Mouse (Mus musculus): ENCODE results near the gene Ppp2r1b.

Ppp2r1b gene

GRCm38 (mm10) chr9:50836097-50836496, 9.0 kb upstream of the Ppp2r1b start:
- DNase-seq (ENCODE audit: low read depth, low spot score), result no peak

- DNase-seq (ENCODE audit: low read depth, low spot score), result no peak
Observed at GRCm38 (mm10) chr9:50841079-50841789, 3.9 kb upstream of the Ppp2r1b start.

- DNase-seq (ENCODE audit: low read depth, low spot score), result no peak
Observed at GRCm38 (mm10) chr9:50845547-50845946, 446 bp downstream of the Ppp2r1b start.

DNA sequence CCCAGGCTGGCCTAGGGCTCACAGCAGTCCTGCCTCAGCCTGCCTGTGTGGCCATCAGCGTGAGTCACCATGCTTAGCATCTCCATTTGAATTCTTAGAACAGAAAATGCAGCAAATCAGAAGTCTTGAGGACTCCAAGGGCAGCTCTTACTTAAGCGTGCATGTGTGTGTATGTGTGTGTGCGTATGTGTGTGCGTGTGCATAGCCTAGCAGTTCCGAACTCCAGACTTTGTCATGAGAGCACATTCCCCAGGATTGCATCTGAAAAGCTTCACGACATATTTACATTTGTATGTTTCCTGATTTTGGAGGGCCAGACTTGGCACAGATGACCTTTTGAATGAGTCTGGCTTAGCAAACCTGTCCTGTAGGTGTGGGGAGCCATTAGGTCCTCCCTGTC, 2.0 kb downstream of the Ppp2r1b start:
- DNase-seq (ENCODE audit: low read depth, low spot score), result no peak

GRCm38 (mm10) chr9:50847606-50848368, 2.7 kb downstream of the Ppp2r1b start:
- no peak for DNase-seq (ENCODE audit: low read depth, low spot score)

- DNase-seq (ENCODE audit: low read depth, low spot score), result no peak
Observed at GRCm38 (mm10) chr9:50848821-50849220, 3.7 kb downstream of the Ppp2r1b start.

DNA sequence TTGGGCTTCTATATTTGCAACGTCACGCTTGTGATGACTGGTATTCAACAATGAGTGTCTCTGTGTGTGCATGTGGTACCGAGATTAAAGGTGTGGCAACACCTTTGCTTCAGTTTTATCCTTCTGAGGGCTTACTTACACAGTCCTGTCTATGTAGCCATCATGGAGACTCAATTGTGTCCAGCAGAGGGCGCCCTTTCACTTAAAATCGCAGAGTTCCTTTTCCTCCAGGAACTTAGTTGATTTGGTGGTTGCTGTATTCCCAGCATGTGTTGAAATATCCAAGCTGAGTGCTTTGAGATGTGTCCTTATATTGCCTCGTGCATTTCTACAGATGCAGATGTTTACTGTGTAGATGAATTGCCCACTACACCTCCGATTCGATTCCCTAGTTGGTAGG, 4.1 kb downstream of the Ppp2r1b start:
- DNase-seq (ENCODE audit: low read depth, low spot score), result peak; percentile 69

- DNase-seq (ENCODE audit: low read depth, low spot score), result no peak
Observed at GRCm38 (mm10) chr9:50849755-50850154, 4.7 kb downstream of the Ppp2r1b start.

- DNase-seq (ENCODE audit: low read depth, low spot score), result no peak
Observed at GRCm38 (mm10) chr9:50850271-50850670, 5.2 kb downstream of the Ppp2r1b start.

- no peak for DNase-seq (ENCODE audit: low read depth, low spot score)
Observed at GRCm38 (mm10) chr9:50850713-50851112, 5.6 kb downstream of the Ppp2r1b start.

- no peak for DNase-seq (ENCODE audit: low read depth, low spot score)
Observed at GRCm38 (mm10) chr9:50852634-50853349, 7.7 kb downstream of the Ppp2r1b start.

- no peak for DNase-seq (ENCODE audit: low read depth, low spot score)
Observed at GRCm38 (mm10) chr9:50854376-50854775, 9.3 kb downstream of the Ppp2r1b start.

DNA sequence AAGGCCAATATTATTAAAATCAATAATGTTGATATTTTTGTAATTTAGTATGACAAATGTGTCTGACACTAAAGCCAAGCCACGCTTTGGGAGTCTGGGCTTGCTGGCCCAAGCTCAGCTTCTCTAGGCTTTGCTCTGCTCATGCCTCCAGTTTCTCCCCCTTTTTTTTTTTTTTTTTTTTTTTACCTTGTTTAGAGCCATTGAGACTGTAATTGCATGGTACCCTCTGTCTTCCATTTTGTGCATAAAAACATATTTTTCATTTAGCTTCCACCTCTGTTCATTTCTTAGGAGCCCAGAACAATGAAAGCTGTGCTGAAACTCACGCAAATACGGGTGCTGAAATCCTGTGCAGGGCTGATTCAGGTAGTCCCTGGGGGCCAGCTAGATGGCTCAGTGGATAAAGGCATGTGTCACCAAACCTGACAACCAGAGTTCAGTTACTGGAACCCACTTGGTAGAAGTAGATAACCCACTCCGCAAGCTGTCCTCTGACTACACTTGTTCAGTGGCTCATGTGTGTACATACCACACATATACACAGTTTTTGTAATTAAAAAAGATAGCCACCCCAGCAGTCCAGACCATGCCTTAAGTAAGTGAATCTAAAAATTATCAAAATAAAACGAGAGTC, 10.1 kb downstream of the Ppp2r1b start:
- DNase-seq (ENCODE audit: low read depth, low spot score), result no peak

- DNase-seq (ENCODE audit: low read depth, low spot score), result no peak
Observed at GRCm38 (mm10) chr9:50855780-50856179, 10.7 kb downstream of the Ppp2r1b start.

DNA sequence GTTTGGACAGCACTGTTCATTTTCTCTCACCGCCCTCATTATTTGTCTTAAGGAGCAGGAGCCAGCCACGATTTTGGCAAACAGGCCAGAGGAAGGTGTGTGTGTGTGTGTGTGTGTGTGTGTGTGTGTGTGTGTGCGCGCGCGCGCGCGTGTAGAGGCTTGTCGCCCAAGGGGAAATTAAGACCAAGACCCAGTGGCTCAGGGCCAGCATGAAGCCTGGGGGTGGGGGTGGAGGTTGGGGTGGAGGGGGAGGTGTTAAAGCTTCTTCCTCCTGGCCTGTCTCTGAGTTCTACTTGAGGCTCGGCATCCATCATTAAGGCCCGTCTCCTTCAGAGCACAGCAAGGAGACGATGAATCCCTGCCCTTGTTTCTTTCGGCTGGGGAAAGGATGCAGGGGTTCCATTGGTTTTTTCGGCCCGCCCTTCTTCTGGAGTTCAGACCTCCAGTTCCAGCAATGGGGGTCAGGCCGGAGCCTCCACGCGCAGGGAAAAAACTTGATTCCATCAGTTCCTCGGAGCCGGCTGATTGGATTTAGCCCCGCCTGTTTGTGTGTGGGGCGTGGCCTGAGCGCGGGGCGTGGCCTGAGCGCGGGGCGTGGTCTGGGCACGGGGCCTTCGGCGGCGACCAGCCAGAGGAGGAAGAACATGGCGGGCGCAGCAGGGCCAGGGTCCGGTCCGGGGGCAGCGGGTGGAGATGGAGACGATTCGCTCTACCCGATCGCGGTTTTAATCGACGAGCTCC, 11.4 kb downstream of the Ppp2r1b start:
- peak; percentile 60 for DNase-seq (ENCODE audit: low read depth, low spot score)

DNA sequence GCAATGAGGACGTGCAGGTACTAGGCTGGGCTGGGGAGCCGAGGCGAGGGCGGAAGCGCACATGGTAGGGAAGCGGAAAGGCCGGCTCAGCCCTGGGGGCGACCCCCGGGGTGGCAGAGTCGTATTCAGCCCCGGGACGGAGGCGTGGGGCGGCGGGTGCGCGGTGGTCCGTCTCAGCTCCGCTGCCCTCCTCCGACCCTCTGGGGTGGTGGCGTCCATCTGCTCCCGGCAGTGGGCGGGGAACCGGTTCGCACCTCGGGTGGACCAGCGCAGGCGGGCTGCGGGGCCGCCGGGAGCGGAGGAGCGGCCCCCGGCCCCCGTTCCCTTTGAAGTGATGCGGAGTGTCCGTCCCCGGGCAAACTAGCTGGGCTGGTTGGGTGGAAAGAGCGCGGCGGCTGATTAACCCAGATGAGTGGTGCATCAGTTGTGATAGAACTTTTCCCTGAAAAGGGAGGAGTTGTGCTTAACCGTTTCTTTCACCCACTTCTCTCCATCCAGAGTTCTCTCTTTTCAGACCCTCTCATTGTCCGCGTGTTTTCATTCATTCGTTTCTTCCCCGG, 12.1 kb downstream of the Ppp2r1b start:
- DNase-seq (ENCODE audit: low read depth, low spot score), result no peak

DNA sequence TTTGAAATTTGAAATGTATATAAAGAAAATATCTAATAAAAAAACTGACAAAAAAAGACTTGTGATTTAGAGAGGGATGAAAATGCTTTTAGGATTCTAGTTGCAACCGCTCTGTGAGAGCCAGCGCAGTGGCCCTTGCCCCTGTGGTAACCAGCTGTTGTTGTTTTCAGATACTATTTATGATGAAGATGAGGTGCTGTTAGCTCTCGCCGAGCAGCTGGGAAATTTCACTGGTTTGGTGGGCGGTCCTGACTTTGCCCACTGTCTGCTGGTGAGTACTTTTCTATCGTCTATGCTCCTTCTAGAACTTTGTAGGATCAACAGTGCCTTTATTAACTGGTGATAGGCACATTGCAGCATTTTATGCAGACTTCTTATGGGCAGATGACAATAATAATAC, 13.6 kb downstream of the Ppp2r1b start:
- DNase-seq (ENCODE audit: low read depth, low spot score), result no peak

- DNase-seq (ENCODE audit: low read depth, low spot score), result no peak
Observed at GRCm38 (mm10) chr9:50861119-50861839, 16.2 kb downstream of the Ppp2r1b start.

DNA sequence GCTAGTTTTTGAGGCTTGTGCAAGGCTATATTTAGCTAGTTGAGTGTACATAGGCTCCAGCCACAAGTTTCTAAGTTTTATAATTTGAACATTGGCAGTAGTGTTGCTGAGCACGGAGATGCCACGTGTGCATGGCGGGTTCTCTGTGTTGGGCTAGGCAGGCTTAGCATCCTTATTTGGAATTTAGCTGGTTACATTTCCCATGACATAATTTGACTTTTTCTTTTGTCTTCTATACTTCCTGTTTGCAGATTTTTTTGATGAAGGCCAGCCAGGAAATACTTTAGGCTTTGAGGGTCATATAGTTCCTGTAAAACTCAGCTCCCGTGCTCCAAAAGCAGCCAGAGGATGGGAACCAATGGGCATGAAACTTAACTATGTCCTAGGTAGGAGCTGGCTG, 18.7 kb downstream of the Ppp2r1b start:
- no peak for DNase-seq (ENCODE audit: low read depth, low spot score)

DNA sequence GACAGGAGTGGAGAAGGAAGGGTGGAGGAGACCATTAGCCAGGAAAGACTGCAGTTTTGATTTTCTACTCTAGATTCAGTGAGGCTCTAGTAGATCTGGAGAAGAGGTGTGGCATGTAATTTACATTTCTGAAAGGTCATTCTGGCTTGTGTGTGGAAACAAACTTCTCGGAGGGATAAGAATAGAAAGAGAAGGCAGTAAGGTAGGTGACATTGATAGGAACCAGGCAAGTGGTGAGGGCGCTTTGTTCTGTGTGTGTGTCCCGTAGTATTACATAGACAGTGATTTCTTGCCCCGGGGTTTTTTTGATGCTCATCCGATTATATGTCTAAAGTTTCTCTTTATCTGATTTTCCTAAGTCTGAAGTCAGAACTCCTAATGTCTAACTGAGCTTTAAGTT, 19.8 kb downstream of the Ppp2r1b start:
- DNase-seq (ENCODE audit: low read depth, low spot score), result no peak

Measured in retina, adult 2 months (tissue).